In genomic region chr5:124351111-124351560, GRCm38 (mm10) we compare ENCODE assay signal across 8 mouse cellular contexts. TPM values are rescaled to one million over a fixed set of nuclear protein-coding genes. Genes with fewer than 3 reads are reported as not detected.
DNase-seq lines count a peak whose midpoint lies in the region; ATAC-seq and TF ChIP-seq lines count a peak whose summit lies in the region.

No protein-coding gene starts in this region.

- no peak for TF ChIP-seq CTCF in cortical plate, adult 2 months (IDR thresholded peaks at IDR 0.05; ENCODE audit: extremely low read depth, insufficient read depth, low read length)

- H3K9me3 ChIP-seq in hindbrain, embryonic 16.5 days (ENCODE audit: control insufficient read depth, low read length): no peaks in the 10 kb centered on the region

- peak overlapping the region; percentile 95 for H3K9ac ChIP-seq in hindbrain, embryonic 16.5 days (ENCODE audit: low read depth, low read length)

- peak overlapping the region; percentile 89 for H3K4me2 ChIP-seq in hindbrain, embryonic 16.5 days (ENCODE audit: low read length)

- ATAC-seq in CD4-positive, CD25-positive, alpha-beta regulatory T cell, adult 4 months: no peak
- peak; percentile 88 for ATAC-seq in hindbrain, embryonic 16.5 days
- peak; percentile 47 for ATAC-seq in megakaryocyte progenitor cell, adult 5-6 weeks (replicated peaks; ENCODE audit: poor library complexity)

- H3K36me3 ChIP-seq in hindbrain, embryonic 16.5 days (ENCODE audit: control insufficient read depth, insufficient read depth, low read length): peaks cover 6% of the 10 kb centered on the region; the same call in 1 of the 2 replicates

- H3K27me3 ChIP-seq in hindbrain, embryonic 16.5 days (replicated peaks; ENCODE audit: control insufficient read depth, insufficient read depth, low read length): no peaks in the 10 kb centered on the region

- H3K4me1 ChIP-seq in cortical plate, adult 2 months (ENCODE audit: control insufficient read depth, insufficient read depth, low read length): peaks cover 10% of the 10 kb centered on the region
- H3K4me1 ChIP-seq in hindbrain, embryonic 16.5 days (ENCODE audit: control insufficient read depth, insufficient read depth, low read depth, low read length): peaks cover 36% of the 10 kb centered on the region

- no peak for TF ChIP-seq POLR2A in cortical plate, adult 2 months (IDR thresholded peaks at IDR 0.05; ENCODE audit: extremely low read depth, insufficient read depth, low read length)

- peak; percentile 18 for DNase-seq in CD4-positive, CD25-positive, alpha-beta regulatory T cell, adult 2 months (ENCODE audit: low read depth, low spot score)
- DNase-seq in gastrocnemius, postnatal 10 days: peak; percentile 75
- DNase-seq in left cerebral cortex, postnatal 10 days (ENCODE audit: extremely low spot score in 1 of 2, low spot score in 2 of 2): peak; percentile 86 to 89
- peak; percentile 65 to 75 for DNase-seq in right cerebral cortex, postnatal 36 days (ENCODE audit: low spot score in 2 of 2)

- WGBS in hindbrain, embryonic 16.5 days: 7% methylated on average over 7 of the region's 7 CpGs

- H3K4me3 ChIP-seq in cortical plate, adult 2 months (ENCODE audit: insufficient read depth, low read length): 0 out of 2 replicates have a peak overlapping the region, but pooled peaks have one; percentile 8
- H3K4me3 ChIP-seq in hindbrain, embryonic 16.5 days (ENCODE audit: low read length): peak overlapping the region; percentile 90

- H3K27ac ChIP-seq in cortical plate, adult 2 months (ENCODE audit: insufficient read depth, low read length): peak overlapping the region; percentile 87
- peak overlapping the region; percentile 98 for H3K27ac ChIP-seq in hindbrain, embryonic 16.5 days (ENCODE audit: low read depth, low read length)

- intact Hi-C loops in left cerebral cortex, postnatal 10 days (cut with DNase I): no loop called here

RNA-seq across cellular contexts. Expression of gene Cdk2ap1, which starts 11.7 kb away (rescaled TPM):
- polyA plus RNA-seq in CD4-positive, CD25-positive, alpha-beta regulatory T cell, adult 4 months (2017; shearing (Covaris generic)): 10 to 100 TPM; 10.1 to 13.1 TPM
- 252 and 264 TPM in 2 replicates for polyA plus RNA-seq in cortical plate, adult 2 months (2012; rRNA removed)
- total RNA-seq in gastrocnemius, postnatal 10 days (2021): 100 to 1,000 TPM; 165 to 169 TPM
- 48.7 and 51.1 TPM in 2 replicates for polyA plus RNA-seq in hindbrain, embryonic 16.5 days (2015; fragmentation: Nextera tagmentation; extraction: Ambion mirVana)
- total RNA-seq in left cerebral cortex, postnatal 10 days (2021): 10 to 100 TPM; 86.3 to 97.3 TPM
- total RNA-seq in megakaryocyte progenitor cell, adult 5-6 weeks (2015): 256 and 268 TPM in 2 replicates
- 174 and 218 TPM in 2 replicates for total RNA-seq in megakaryocyte progenitor cell, adult 5-6 weeks (2017)

RNA-seq across cellular contexts. Expression of gene 2810006K23Rik, which starts 23.2 kb away (rescaled TPM):
- polyA plus RNA-seq in CD4-positive, CD25-positive, alpha-beta regulatory T cell, adult 4 months (2017; shearing (Covaris generic)): 10 to 100 TPM; 12.0 to 16.5 TPM
- polyA plus RNA-seq in cortical plate, adult 2 months (2012; rRNA removed): 13.5 and 13.6 TPM in 2 replicates
- total RNA-seq in gastrocnemius, postnatal 10 days (2021): 1 to 10 TPM; 7.3 to 9.5 TPM
- polyA plus RNA-seq in hindbrain, embryonic 16.5 days (2015; fragmentation: Nextera tagmentation; extraction: Ambion mirVana): 13.3 and 14.2 TPM in 2 replicates
- total RNA-seq in left cerebral cortex, postnatal 10 days (2021): 10 to 100 TPM; 11.2 to 13.3 TPM
- 12.8 and 15.7 TPM in 2 replicates for total RNA-seq in megakaryocyte progenitor cell, adult 5-6 weeks (2015)
- 18.9 and 22.1 TPM in 2 replicates for total RNA-seq in megakaryocyte progenitor cell, adult 5-6 weeks (2017)

RNA-seq across cellular contexts. Expression of gene Mphosph9, which starts 23.4 kb away (rescaled TPM):
- polyA plus RNA-seq in CD4-positive, CD25-positive, alpha-beta regulatory T cell, adult 4 months (2017; shearing (Covaris generic)): 10 to 100 TPM; 16.8 to 18.6 TPM
- polyA plus RNA-seq in cortical plate, adult 2 months (2012; rRNA removed): 21.0 and 22.3 TPM in 2 replicates
- total RNA-seq in gastrocnemius, postnatal 10 days (2021): 1 to 10 TPM; 4.8 to 6.1 TPM
- polyA plus RNA-seq in hindbrain, embryonic 16.5 days (2015; fragmentation: Nextera tagmentation; extraction: Ambion mirVana): 9.1 and 9.9 TPM in 2 replicates
- total RNA-seq in left cerebral cortex, postnatal 10 days (2021): 10 to 100 TPM; 19.4 to 23.2 TPM
- 16.6 and 18.3 TPM in 2 replicates for total RNA-seq in megakaryocyte progenitor cell, adult 5-6 weeks (2015)
- 18.9 and 25.2 TPM in 2 replicates for total RNA-seq in megakaryocyte progenitor cell, adult 5-6 weeks (2017)

Comparison
In these comparisons a context has a peak if more than half of its experiments do, and no peak if none do; other contexts are left out.
1. DNase-seq: peak in every context shown above with its lines; median percentile 88 in left cerebral cortex, postnatal 10 days; 75 in gastrocnemius, postnatal 10 days; 70 in right cerebral cortex, postnatal 36 days; 18 in CD4-positive, CD25-positive, alpha-beta regulatory T cell, adult 2 months.